ENCODE assay signal across 10 mouse cellular contexts in the genomic region with DNA sequence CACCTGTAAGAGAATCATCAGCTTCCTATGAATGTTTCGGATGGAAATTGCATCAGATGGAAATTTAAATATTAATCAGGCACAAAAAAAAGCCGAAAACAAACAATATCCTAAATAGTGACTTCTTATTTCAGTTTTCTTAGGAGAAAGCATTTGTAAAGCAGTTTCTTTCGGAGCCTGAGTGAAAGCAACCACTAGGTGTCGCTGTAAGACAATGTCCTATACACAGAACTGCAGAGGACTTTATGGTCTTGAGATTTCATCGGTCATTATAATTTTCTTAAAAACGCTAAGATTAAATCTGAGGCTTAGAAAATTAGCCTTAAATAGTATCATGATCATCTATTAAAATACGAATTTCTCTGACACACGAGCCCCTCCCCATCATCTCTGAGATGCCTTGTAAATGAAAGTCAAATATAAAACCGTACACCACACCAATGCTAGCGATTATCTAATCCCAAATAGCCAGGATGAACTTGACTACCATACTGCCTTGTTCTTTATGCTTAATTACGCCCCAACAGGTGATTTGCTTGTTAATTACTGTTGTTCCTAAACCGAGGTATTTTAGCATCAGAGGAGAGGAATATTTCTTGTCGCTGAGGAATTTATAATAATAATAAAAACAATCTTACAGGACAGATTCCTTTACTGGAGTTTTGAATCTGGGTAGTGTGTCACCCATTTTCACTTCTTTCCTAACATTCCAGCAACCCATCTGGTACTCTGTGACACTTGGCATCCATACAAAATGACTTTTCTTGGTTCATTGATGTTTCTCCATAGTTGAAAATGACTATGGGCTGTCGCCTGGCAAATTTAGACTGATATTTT.
A peak's percentile ranks its signal among the peaks of the same experiment; 100 is the strongest.
DNase-seq lines count a peak whose midpoint lies in the region; ATAC-seq and TF ChIP-seq lines count a peak whose summit lies in the region.
"Had no signal": no experiment of that assay in that cellular context is flagged by ENCODE, and none has a peak within 500 bp of the region (broad histone marks: within the 10 kb centered on the region; RNA-seq: fewer than 3 reads in every experiment).

No protein-coding gene starts in this region.

- ATAC-seq in kidney, postnatal 0 days (replicated peaks; ENCODE audit: low FRiP score, low read depth) = no peak
- ATAC-seq in kidney, embryonic 16.5 days (ENCODE audit: low FRiP score, low TSS enrichment) = no peak; the same call in 1 of the 2 replicates
- peak; percentile 87 for ATAC-seq in hindbrain, embryonic 16.5 days

- H3K9ac ChIP-seq in kidney, postnatal 0 days (ENCODE audit: low read depth, low read length) = no peak overlapping the region
- no peak overlapping the region for H3K9ac ChIP-seq in kidney, embryonic 16.5 days (replicated peaks; ENCODE audit: low read length)
- H3K9ac ChIP-seq in hindbrain, embryonic 16.5 days (ENCODE audit: low read depth, low read length) = no peak overlapping the region
- H3K9ac ChIP-seq: embryonic facial prominence, embryonic 15.5 days had no signal

- H3K27ac ChIP-seq in kidney, postnatal 0 days = no peak overlapping the region
- no peak overlapping the region for H3K27ac ChIP-seq in kidney, embryonic 16.5 days (ENCODE audit: low read length)
- peak overlapping the region; percentile 13; the same call in 1 of the 2 replicates for H3K27ac ChIP-seq in hindbrain, embryonic 16.5 days (ENCODE audit: low read depth, low read length)
- no peak overlapping the region for H3K27ac ChIP-seq in limb, embryonic 10.5 days
- H3K27ac ChIP-seq: embryonic facial prominence, embryonic 15.5 days had no signal

- no peaks in the 10 kb centered on the region for H3K27me3 ChIP-seq in kidney, postnatal 0 days (ENCODE audit: insufficient read depth, low read length)
- H3K27me3 ChIP-seq in kidney, embryonic 16.5 days (ENCODE audit: insufficient read depth, low read length) = no peaks in the 10 kb centered on the region
- no peaks in the 10 kb centered on the region for H3K27me3 ChIP-seq in hindbrain, embryonic 16.5 days (replicated peaks; ENCODE audit: control insufficient read depth, insufficient read depth, low read length)
- H3K27me3 ChIP-seq in limb, embryonic 10.5 days (ENCODE audit: low read depth, poor library complexity, severe bottlenecking) = no peaks in the 10 kb centered on the region
- H3K27me3 ChIP-seq: embryonic facial prominence, embryonic 15.5 days; megakaryocyte, embryonic 14.5 days had no signal

- no peaks in the 10 kb centered on the region for H3K4me1 ChIP-seq in kidney, postnatal 0 days (replicated peaks; ENCODE audit: insufficient read depth, low read length)
- H3K4me1 ChIP-seq in kidney, embryonic 16.5 days (ENCODE audit: insufficient read depth, low read length) = no peaks in the 10 kb centered on the region
- H3K4me1 ChIP-seq in hindbrain, embryonic 16.5 days (ENCODE audit: control insufficient read depth, insufficient read depth, low read depth, low read length) = no peaks in the 10 kb centered on the region
- H3K4me1 ChIP-seq in limb, embryonic 10.5 days = no peaks in the 10 kb centered on the region
- H3K4me1 ChIP-seq: embryonic facial prominence, embryonic 15.5 days; megakaryocyte, embryonic 14.5 days had no signal

- TF ChIP-seq CTCF in kidney, postnatal 0 days (IDR thresholded peaks at IDR 0.05; ENCODE audit: low read depth) = peak; percentile 91

- no peak overlapping the region for H3K4me3 ChIP-seq in kidney, postnatal 0 days (replicated peaks; ENCODE audit: low read depth, low read length)
- H3K4me3 ChIP-seq in kidney, embryonic 16.5 days (ENCODE audit: low read length) = no peak overlapping the region
- no peak overlapping the region for H3K4me3 ChIP-seq in hindbrain, embryonic 16.5 days (ENCODE audit: low read length)
- no peak overlapping the region for H3K4me3 ChIP-seq in limb, embryonic 10.5 days
- H3K4me3 ChIP-seq: embryonic facial prominence, embryonic 15.5 days; megakaryocyte, embryonic 14.5 days had no signal

- 33% methylated on average over 14 of the region's 14 CpGs for WGBS in kidney, postnatal 0 days
- WGBS in kidney, embryonic 16.5 days = 34% methylated on average over 14 of the region's 14 CpGs
- WGBS in hindbrain, embryonic 16.5 days = 23% methylated on average over 14 of the region's 14 CpGs
- 42% methylated on average over 14 of the region's 14 CpGs for WGBS in limb, embryonic 10.5 days

- H3K4me2 ChIP-seq in kidney, postnatal 0 days (ENCODE audit: low read length) = no peak overlapping the region
- H3K4me2 ChIP-seq in kidney, embryonic 16.5 days (replicated peaks; ENCODE audit: low read depth, low read length) = no peak overlapping the region
- peak overlapping the region; percentile 37; the same call in 1 of the 2 replicates for H3K4me2 ChIP-seq in hindbrain, embryonic 16.5 days (ENCODE audit: low read length)
- H3K4me2 ChIP-seq: embryonic facial prominence, embryonic 15.5 days had no signal

- peak; percentile 76 for DNase-seq in kidney, postnatal 0 days (ENCODE audit: low spot score)
- peak; percentile 61 for DNase-seq in ZHBTc4 (ENCODE audit: low read depth, low spot score)
- DNase-seq in embryo, embryonic 11.5 days (ENCODE audit: low read depth, low spot score) = peak; percentile 52
- DNase-seq in limb, embryonic 10.5 days (ENCODE audit: low spot score) = peak; percentile 58
- peak; percentile 29 for DNase-seq in retina, adult 2 months (ENCODE audit: low read depth, low spot score)
- DNase-seq in spleen, postnatal 14 days (ENCODE audit: low spot score in 2 of 2) = no peak

- H3K9me3 ChIP-seq in kidney, postnatal 0 days (replicated peaks; ENCODE audit: low read length) = no peaks in the 10 kb centered on the region
- no peaks in the 10 kb centered on the region for H3K9me3 ChIP-seq in kidney, embryonic 16.5 days (ENCODE audit: low read length)
- no peaks in the 10 kb centered on the region for H3K9me3 ChIP-seq in hindbrain, embryonic 16.5 days (ENCODE audit: control insufficient read depth, low read length)
- H3K9me3 ChIP-seq in limb, embryonic 10.5 days (replicated peaks) = no peaks in the 10 kb centered on the region
- H3K9me3 ChIP-seq: embryonic facial prominence, embryonic 15.5 days; megakaryocyte, embryonic 14.5 days had no signal

- no peaks in the 10 kb centered on the region for H3K36me3 ChIP-seq in kidney, postnatal 0 days (ENCODE audit: insufficient read depth, low read length)
- no peaks in the 10 kb centered on the region for H3K36me3 ChIP-seq in kidney, embryonic 16.5 days (ENCODE audit: insufficient read depth, low read length)
- no peaks in the 10 kb centered on the region for H3K36me3 ChIP-seq in hindbrain, embryonic 16.5 days (ENCODE audit: control insufficient read depth, insufficient read depth, low read length)
- H3K36me3 ChIP-seq in limb, embryonic 10.5 days = no peaks in the 10 kb centered on the region
- H3K36me3 ChIP-seq: embryonic facial prominence, embryonic 15.5 days had no signal

Comparison
In these comparisons a context has a peak if more than half of its experiments do, and no peak if none do; other contexts are left out.
1. DNase-seq: peak in kidney, postnatal 0 days (single experiment), ZHBTc4 (single experiment), embryo, embryonic 11.5 days (single experiment), limb, embryonic 10.5 days (single experiment) and retina, adult 2 months (single experiment); none in spleen, postnatal 14 days (0 of 2).